Mouse (Mus musculus) heart, embryonic 15.5 days (tissue): ENCODE measurements around the gene Gm5108. TPM values are rescaled to one million over a fixed set of nuclear protein-coding genes. Genes with fewer than 3 reads are reported as not detected.

Source experiments
- ATAC-seq: fragments of 200-750 bp; cut with Nextera tagmentation; replicated peaks from 2 replicates; pipeline ENCODE4 v1.8.0; 2017; ENCODE audit warnings: low read depth, moderate TSS enrichment; ENCODE audit not compliant: insufficient number of reproducible peaks, insufficient read depth, low FRiP score
- H3K27ac ChIP-seq: fragments of 300-500 bp; sonication (generic); 2 replicates; pipeline ENCODE4 v1.5.1; 2015; ENCODE audit warnings: mild to moderate bottlenecking, inconsistent platforms
- H3K27me3 ChIP-seq: fragments of 300-500 bp; sonication (generic); 2 replicates; pipeline ENCODE4 v1.6.1; 2015; ENCODE audit warnings: inconsistent platforms
- H3K36me3 ChIP-seq: fragments of 300-500 bp; sonication (generic); 2 replicates; pipeline ENCODE4 v1.6.1; 2015; ENCODE audit warnings: mild to moderate bottlenecking, inconsistent platforms
- H3K4me1 ChIP-seq: fragments of 300-500 bp; sonication (generic); replicated peaks from 2 replicates; pipeline ENCODE4 v1.6.1; 2015; ENCODE audit warnings: inconsistent platforms
- H3K4me2 ChIP-seq: fragments of 300-500 bp; sonication (generic); 2 replicates; pipeline ENCODE4 v1.6.1; 2015; ENCODE audit warnings: inconsistent platforms, mild to moderate bottlenecking, moderate library complexity
- H3K4me3 ChIP-seq: fragments of 300-500 bp; sonication (generic); 2 replicates; pipeline ENCODE4 v1.5.1; 2015; ENCODE audit warnings: mild to moderate bottlenecking, inconsistent platforms
- H3K9ac ChIP-seq: fragments of 300-500 bp; sonication (generic); 2 replicates; pipeline ENCODE4 v1.6.1; 2015; ENCODE audit warnings: mild to moderate bottlenecking, inconsistent platforms
- H3K9me3 ChIP-seq: fragments of 300-500 bp; sonication (generic); replicated peaks from 2 replicates; pipeline ENCODE4 v1.6.1; 2016; ENCODE audit warnings: inconsistent platforms
- WGBS: fragments of 180-500 bp; shearing (Covaris S2); methylation state at CpG from one replicate; pipeline ENCODE4 v1.1.7; 2015; ENCODE audit warnings: mixed read lengths; 5-methylcytosine and 5-hydroxymethylcytosine counted together
- polyA plus RNA-seq: library from polyadenylated mRNA; unstranded; fragments of >200 nt; fragmentation: Nextera tagmentation; extraction: Ambion mirVana; gene quantifications from 2 replicates; pipeline ENCODE4 v1.2.1, GENCODE M21; 2015

The Gm5108 gene
- polyA plus RNA-seq, result not detected in 2 replicates

DNA sequence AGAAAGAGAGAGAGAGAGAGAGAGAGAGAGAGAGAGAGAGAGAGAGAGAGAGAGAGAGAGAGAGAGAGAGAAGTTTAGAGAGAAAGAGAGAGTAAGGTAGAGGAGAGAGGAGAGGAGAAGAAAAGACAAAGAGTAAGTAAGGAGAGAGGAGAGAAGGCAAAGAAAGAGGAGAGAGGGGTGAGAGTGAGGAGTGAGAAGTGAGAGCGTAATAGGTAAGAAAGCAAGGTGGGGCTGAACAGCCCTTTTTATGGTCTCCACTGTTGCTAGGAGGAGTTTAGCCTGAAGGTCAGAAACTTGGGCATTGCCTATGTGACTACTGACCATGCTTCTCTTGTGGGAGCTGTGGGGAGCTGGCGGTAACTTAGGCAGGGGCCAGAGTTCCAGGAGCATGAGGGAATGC is at the start of gene Gm5108:
TSS of gene Gm5108 (plus strand) at position 301 of the 400 bp plus-strand sequence.
- Histone ChIP-seq H3K4me2 (no peak within 1 kb of the TSS), H3K27me3 (no peaks in the 10 kb centered on the region), H3K36me3 (no peaks in the 10 kb centered on the region), H3K4me1 (no peaks in the 10 kb centered on the region), H3K27ac (no peak within 1 kb of the TSS), H3K9ac (no peak within 1 kb of the TSS), H3K4me3 (no peak within 1 kb of the TSS), H3K9me3 (no peaks in the 10 kb centered on the region)
- 87% methylated on average over 2 of the region's 2 CpGs for WGBS
- no peak for ATAC-seq

DNA sequence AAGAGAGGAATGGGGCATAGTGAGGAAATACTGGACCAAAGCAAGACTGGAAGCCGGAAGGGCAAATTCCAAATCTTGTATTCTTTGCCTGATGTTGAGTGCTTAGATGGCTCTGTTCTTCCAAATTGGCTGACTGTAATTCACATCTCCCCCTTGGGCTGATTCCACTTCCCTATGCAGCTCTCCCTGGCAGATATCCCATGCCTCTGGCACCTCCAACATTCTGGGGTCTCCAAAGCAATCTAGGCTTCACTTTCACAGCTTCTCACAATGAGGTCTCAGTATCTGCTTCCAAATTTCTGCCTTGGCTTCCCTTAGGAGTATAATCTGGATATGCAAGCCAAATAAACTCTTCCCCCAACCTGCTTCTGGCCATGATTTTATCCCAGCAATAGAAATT is 42.5 kb upstream of the Gm5108 start:
- Histone ChIP-seq H3K27me3 (no peaks in the 10 kb centered on the region), H3K9me3 (no peaks in the 10 kb centered on the region), H3K4me1 (no peaks in the 10 kb centered on the region), H3K27ac (no peak overlapping the region), H3K4me2 (no peak overlapping the region), H3K9ac (no peak overlapping the region), H3K4me3 (no peak overlapping the region), H3K36me3 (no peaks in the 10 kb centered on the region)
- no peak for ATAC-seq
- WGBS, result 82% methylated on average over 1 of the region's 1 CpGs

DNA sequence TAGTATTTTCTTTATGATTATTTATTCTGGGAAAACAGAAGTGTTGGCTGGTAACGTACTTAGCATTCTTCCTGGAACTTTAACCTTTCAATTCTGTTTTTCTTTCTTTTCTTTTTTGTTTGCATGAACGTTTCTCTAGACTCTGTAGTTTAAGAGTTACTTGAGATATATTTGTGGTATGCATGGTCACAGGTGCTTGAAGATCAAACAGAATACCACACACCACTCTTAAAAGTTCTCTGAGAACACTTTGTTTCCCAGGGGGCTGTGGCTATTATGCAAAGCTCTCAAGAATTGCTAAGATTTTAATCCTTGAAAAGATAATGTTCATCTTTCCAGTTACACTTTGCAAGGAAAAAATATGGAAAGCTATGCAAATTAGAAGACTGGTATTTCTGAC is 36.9 kb upstream of the Gm5108 start:
- no peaks in the 10 kb centered on the region for H3K27me3 ChIP-seq
- H3K36me3 ChIP-seq, result no peaks in the 10 kb centered on the region
- H3K9ac ChIP-seq, result no peak overlapping the region
- 49% methylated on average over 2 of the region's 2 CpGs for WGBS
- no peak for ATAC-seq
- no peak overlapping the region for H3K4me3 ChIP-seq
- H3K4me1 ChIP-seq, result no peaks in the 10 kb centered on the region
- no peaks in the 10 kb centered on the region for H3K9me3 ChIP-seq
- no peak overlapping the region for H3K27ac ChIP-seq
- no peak overlapping the region for H3K4me2 ChIP-seq

- no peaks in the 10 kb centered on the region for H3K4me1 ChIP-seq
- no peak for ATAC-seq
- WGBS, result 30% methylated on average over 4 of the region's 4 CpGs
- no peak overlapping the region for H3K4me3 ChIP-seq
- no peak overlapping the region for H3K27ac ChIP-seq
- H3K9me3 ChIP-seq, result no peaks in the 10 kb centered on the region
- no peak overlapping the region for H3K4me2 ChIP-seq
- H3K27me3 ChIP-seq, result no peaks in the 10 kb centered on the region
- H3K36me3 ChIP-seq, result no peaks in the 10 kb centered on the region
- H3K9ac ChIP-seq, result no peak overlapping the region
These were observed 10.9 kb upstream of the Gm5108 start for GRCm38 (mm10) chr5:67930584-67930983.

- H3K9ac ChIP-seq, result no peak overlapping the region
- H3K4me3 ChIP-seq, result no peak overlapping the region
- no peaks in the 10 kb centered on the region for H3K9me3 ChIP-seq
- no peaks in the 10 kb centered on the region for H3K4me1 ChIP-seq
- no peak for ATAC-seq
- 43% methylated on average over 2 of the region's 2 CpGs for WGBS
- no peaks in the 10 kb centered on the region for H3K27me3 ChIP-seq
- no peak overlapping the region for H3K27ac ChIP-seq
- H3K4me2 ChIP-seq, result no peak overlapping the region
- H3K36me3 ChIP-seq, result no peaks in the 10 kb centered on the region
These were observed 9.8 kb upstream of the Gm5108 start for GRCm38 (mm10) chr5:67931623-67932022.

- no peak overlapping the region for H3K27ac ChIP-seq
- no peak overlapping the region for H3K4me2 ChIP-seq
- WGBS, result 38% methylated on average over 2 of the region's 2 CpGs
- no peak for ATAC-seq
- no peaks in the 10 kb centered on the region for H3K27me3 ChIP-seq
- H3K9me3 ChIP-seq, result no peaks in the 10 kb centered on the region
- no peak overlapping the region for H3K4me3 ChIP-seq
- no peaks in the 10 kb centered on the region for H3K4me1 ChIP-seq
- no peak overlapping the region for H3K9ac ChIP-seq
- H3K36me3 ChIP-seq, result no peaks in the 10 kb centered on the region
These were observed 1.7 kb downstream of the Gm5108 start for GRCm38 (mm10) chr5:67943199-67943598.

- H3K4me3 ChIP-seq, result no peak overlapping the region
- WGBS, result 85% methylated on average over 1 of the region's 1 CpGs
- no peaks in the 10 kb centered on the region for H3K4me1 ChIP-seq
- no peaks in the 10 kb centered on the region for H3K9me3 ChIP-seq
- no peaks in the 10 kb centered on the region for H3K36me3 ChIP-seq
- H3K27ac ChIP-seq, result no peak overlapping the region
- no peak for ATAC-seq
- no peak overlapping the region for H3K4me2 ChIP-seq
- no peak overlapping the region for H3K9ac ChIP-seq
- no peaks in the 10 kb centered on the region for H3K27me3 ChIP-seq
These were observed 2.8 kb downstream of the Gm5108 start for GRCm38 (mm10) chr5:67944074-67944785.

DNA sequence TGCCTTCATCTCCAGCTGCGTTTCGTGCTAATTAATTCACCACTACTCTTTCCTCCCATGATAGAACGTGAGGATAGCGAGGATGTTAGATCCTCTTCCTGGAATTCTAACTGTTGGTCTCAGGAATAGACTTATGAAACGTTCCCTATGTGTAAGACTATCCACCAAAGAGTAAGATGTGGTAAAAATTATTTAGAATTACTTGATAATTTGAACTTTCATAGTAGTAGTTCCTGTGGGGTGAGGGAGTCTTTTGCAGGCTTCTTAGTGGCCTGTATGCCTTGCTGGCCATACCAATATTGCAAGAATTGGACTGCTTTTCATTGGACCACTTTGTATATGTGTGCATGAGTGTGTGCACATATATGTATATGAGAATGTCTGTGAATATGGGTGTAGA is 4.9 kb downstream of the Gm5108 start, which contains the start of gene Gm21905:
TSS of gene Gm21905 (minus strand) at position 101 of the 400 bp plus-strand sequence.
- WGBS, result 73% methylated on average over 5 of the region's 5 CpGs
- H3K9ac ChIP-seq, result no peak within 1 kb of the TSS
- H3K27ac ChIP-seq, result no peak within 1 kb of the TSS

GRCm38 (mm10) chr5:67947006-67947405 is 5.5 kb downstream of the Gm5108 start:
- ATAC-seq, result no peak
- Histone ChIP-seq H3K36me3 (no peaks in the 10 kb centered on the region), H3K4me2 (no peak overlapping the region), H3K9ac (no peak overlapping the region), H3K27me3 (no peaks in the 10 kb centered on the region), H3K9me3 (no peaks in the 10 kb centered on the region), H3K4me1 (no peaks in the 10 kb centered on the region), H3K27ac (no peak overlapping the region), H3K4me3 (no peak overlapping the region)

More for the DNA sequence above, 4.9 kb downstream of the Gm5108 start, which contains the start of gene Gm21905:
- Histone ChIP-seq H3K9me3 (no peaks in the 10 kb centered on the region), H3K36me3 (no peaks in the 10 kb centered on the region), H3K27me3 (no peaks in the 10 kb centered on the region), H3K4me1 (no peaks in the 10 kb centered on the region), H3K4me2 (no peak within 1 kb of the TSS), H3K4me3 (no peak within 1 kb of the TSS)
- no peak for ATAC-seq

DNA sequence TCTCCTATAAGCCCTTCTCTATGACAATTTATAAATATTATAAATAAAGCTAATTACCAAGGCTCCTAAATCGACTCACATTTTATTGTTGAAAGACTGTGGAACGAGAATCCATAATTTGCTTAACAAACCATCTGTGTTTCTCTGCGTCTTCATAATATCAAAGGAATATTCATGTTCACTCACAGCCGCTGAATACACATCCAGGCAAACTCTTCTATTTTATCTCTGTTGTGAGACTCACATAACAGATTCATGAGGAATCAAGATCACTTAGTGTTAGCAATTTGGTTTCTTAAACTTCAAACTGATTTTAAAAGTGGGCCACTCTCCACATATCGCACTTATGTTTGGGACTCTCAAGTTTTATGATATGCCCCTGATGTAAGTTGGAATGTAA is 6.6 kb downstream of the Gm5108 start:
- Histone ChIP-seq H3K4me3 (no peak overlapping the region), H3K4me2 (no peak overlapping the region), H3K9ac (no peak overlapping the region), H3K27me3 (no peaks in the 10 kb centered on the region), H3K36me3 (no peaks in the 10 kb centered on the region), H3K27ac (no peak overlapping the region), H3K9me3 (no peaks in the 10 kb centered on the region), H3K4me1 (no peaks in the 10 kb centered on the region)
- 87% methylated on average over 5 of the region's 5 CpGs for WGBS
- no peak for ATAC-seq

DNA sequence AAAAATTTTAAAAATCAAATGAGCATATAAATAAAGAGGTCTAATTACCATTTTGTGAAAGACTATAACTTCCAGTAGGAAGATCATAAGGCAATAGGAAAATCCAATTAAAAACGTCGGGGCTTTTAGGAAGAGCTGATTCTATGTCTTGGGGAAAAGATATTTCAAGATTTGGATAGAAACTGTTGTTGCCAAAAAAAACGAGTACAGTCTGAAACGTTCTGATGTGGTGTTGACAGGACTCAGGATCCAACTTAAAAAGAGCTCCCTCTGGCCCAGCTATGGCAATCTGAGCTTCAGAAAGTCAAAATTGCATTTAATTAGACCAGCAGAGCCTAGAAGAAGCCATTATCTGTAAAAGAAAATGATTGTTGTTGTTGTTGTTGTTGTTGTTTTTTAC is 12.6 kb downstream of the Gm5108 start:
- H3K27me3 ChIP-seq, result no peaks in the 10 kb centered on the region
- H3K4me1 ChIP-seq, result no peaks in the 10 kb centered on the region
- no peak for ATAC-seq
- no peaks in the 10 kb centered on the region for H3K36me3 ChIP-seq
- H3K27ac ChIP-seq, result no peak overlapping the region
- H3K9me3 ChIP-seq, result no peaks in the 10 kb centered on the region
- no peak overlapping the region for H3K4me3 ChIP-seq
- no peak overlapping the region for H3K4me2 ChIP-seq
- 55% methylated on average over 4 of the region's 4 CpGs for WGBS
- no peak overlapping the region for H3K9ac ChIP-seq

DNA sequence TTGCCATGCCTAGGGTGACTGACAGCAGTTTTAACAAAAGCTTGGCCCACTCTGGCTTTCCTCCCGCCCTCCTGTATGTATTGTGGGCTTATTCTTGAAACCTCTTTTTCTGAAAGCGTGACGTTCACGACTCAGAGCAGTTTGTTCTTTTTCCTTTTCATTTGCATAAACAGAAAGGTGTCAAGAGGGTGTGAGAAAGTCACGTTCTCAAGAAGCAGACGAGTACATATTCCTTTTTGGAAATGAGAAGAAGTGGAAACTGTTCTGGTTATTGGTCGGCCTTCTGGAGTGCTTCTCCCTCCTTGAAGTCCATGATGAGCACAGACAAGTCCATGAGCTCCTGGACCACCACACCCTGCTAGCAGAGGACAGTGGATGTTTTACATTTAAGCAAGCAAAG is 14.0 kb downstream of the Gm5108 start:
- Histone ChIP-seq H3K9me3 (no peaks in the 10 kb centered on the region), H3K4me2 (no peak overlapping the region), H3K27ac (no peak overlapping the region), H3K4me3 (no peak overlapping the region), H3K27me3 (no peaks in the 10 kb centered on the region), H3K9ac (no peak overlapping the region), H3K36me3 (no peaks in the 10 kb centered on the region), H3K4me1 (no peaks in the 10 kb centered on the region)
- 80% methylated on average over 7 of the region's 7 CpGs for WGBS
- no peak for ATAC-seq
